Mouse (Mus musculus) liver, postnatal 0 days (tissue): ENCODE results near the gene Rmi2.

Experiments used
- CTCF ChIP-seq: sonication (generic); IDR thresholded peaks from 2 replicates; pipeline ENCODE4 v1.5.1; 2016; ENCODE audit warnings: antibody characterized with exemption, low read depth
- EP300 ChIP-seq: IDR thresholded peaks from 2 replicates; pipeline ENCODE4 v1.6.1; 2016; ENCODE audit warnings: antibody characterized with exemption, low read depth, mild to moderate bottlenecking

DNA sequence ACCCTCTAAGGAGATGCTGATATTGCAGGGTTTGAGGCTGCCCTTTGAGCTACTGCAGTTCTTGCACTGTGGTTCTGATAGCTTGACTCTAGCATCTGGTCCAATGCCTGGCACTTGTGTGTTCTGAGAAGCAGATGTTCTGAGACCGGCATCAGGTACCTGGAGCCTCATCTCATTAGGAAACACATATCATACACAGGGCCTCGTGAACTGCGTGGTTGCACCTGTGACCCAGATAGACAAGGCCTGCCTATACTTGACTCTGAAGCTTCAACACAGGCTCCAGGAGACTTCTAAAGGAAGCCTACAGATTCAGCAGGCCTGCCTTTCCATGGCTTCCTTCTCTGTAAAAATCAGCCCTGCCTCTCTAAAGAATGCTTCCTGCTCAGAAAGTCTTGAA is 1.5 kb downstream of the Rmi2 start:
- no peak for TF ChIP-seq CTCF
- no peak for TF ChIP-seq EP300
